Mouse (Mus musculus) gastrocnemius, adult 8-10 months (tissue): ENCODE measurements around the gene Fam155a. TPM values are rescaled to one million over a fixed set of nuclear protein-coding genes. Genes with fewer than 3 reads are reported as not detected.

ENCODE experiments used
- DNase-seq, 2 experiments: peaks; one replicate each; pipeline ENCODE4 v3.0.0; 2022; ENCODE audit warnings: low spot score in 2 of 2
- total RNA-seq, 4 experiments: library from RNA; stranded (reverse); gene quantifications; 2 replicates each; pipeline ENCODE4 v1.2.4; 2022

Fam155a gene
- total RNA-seq, 4 experiments from 2014 or later: 0.19 TPM; not detected in 3

DNA sequence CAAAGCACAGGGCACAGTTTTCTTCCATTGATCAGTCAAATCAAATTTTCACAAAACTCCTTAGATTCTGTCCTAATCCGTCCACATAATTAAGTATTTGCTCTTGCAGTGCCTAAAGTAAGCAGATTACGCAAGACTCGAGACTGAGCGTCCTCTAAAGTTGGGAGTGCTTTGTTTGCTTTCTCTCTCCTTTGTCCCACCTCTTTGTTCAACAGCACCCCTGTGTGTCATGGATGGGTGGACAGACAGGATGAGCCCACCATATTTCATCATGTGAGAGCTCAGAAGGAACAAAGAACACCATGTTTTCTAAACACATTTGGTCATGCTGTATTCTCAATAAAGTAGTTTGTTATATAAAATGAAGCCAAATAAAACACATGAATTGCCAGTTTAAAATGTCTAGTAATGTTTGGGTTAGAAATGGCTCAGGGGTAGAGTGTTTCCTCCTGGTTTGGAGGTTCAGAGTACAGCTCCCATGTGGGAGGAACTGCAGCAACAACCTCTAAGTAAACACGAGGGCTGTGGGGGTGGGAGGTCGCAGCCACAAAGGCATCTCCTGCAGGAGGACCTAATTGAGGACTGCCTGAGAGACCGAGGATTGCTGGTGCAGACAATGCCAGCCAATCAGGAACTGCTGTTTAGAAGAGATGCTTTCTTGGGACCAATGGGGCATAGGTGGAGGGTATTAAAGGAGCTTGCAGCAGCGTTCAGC, 482.8 kb downstream of the Fam155a start:
- DNase-seq: no peak

DNA sequence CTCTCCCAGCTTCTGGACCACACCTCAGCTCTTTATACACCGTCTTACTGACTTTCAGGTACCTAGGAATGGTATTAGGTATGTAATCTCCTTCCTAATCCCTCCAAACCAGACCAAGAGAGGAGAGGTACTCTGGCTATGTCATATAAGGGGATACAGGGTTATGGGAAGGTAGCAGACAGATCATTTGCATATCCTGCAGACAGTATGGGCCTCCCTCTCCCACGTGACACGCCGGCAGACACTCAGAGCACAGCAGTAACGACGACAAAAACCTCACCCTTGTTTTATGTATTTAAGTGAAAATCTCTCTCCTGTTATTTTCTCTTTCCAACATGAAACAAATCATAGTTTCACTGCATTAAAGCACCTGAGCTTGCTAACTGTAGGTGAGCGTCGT, 496.8 kb downstream of the Fam155a start:
- no peak for DNase-seq

DNA sequence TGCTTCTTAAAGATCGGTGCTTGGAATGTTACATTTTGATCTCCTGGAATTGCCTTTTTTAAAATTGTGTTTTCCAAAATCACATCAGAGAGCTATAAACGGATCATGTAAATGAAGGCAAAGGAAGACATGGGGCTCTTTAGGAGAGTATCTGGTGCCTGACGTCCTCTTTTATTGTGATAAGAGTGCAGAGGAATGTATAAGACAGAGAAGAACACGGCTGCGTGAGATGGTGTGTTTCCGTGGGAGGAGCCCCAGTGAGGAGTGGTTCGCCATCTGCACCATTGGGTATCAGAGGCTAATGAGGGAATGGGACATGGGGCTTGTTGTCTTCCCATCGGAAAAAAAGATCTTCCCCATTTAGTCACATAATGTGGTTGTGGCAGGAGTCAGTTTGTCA, 506.6 kb downstream of the Fam155a start:
- DNase-seq: no peak

DNA sequence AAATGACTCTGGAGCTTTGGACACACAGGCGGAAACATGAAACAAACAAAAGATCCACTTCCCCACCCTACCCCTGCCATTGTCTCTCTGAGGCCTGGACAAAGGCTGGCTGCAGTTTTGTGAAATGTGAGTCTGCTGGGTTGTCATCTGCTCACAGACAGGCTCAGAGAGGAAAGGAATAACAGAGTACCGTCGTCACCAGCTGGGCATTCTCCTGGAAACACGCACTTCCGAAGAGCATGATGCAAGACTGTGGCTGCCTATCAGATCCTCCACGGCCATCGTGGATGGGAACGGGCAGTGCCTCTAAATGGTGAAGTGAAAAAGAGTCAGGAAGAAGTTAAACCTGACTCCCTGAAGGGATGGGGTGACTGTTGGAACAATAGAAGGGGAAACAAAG, 509.4 kb downstream of the Fam155a start:
- DNase-seq: no peak

DNA sequence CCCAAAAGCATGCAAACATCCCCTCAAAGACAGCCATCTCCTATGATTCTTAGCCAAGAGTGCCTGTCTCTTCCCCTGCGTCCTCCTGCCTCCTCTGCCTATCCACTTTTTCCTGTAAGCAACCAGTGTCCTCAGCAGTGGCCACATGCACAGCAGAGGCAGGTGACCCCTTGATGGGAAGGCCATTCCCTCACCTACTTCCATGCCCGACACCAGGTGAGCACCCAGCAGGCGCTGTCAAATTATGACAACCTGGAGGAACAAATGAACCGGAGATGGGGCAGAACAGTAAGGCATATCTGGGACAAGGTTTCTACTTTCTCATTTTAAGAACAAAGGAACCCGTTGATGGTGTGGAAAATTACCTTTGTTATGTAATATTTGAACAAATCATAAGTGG, 515.6 kb downstream of the Fam155a start:
- DNase-seq: no peak

DNA sequence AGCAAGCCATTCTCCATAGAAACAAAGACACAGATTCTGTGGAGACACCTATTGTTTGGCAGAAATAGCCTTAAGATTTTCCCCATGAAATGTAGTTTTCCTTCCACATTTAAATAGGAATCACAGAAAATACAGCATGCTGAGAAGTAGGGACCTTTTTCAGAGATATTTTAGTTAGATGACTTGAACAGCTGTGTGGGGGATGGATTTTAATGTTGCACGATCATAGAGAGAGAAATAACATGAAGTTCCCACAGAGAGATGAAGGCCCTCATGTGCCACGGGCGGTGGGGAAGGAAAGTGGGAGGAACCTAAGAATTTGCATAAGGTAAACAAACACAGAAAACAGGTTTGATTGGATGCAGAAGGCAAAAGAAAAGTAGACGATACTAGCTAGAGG, 518.0 kb downstream of the Fam155a start:
- no peak for DNase-seq

DNA sequence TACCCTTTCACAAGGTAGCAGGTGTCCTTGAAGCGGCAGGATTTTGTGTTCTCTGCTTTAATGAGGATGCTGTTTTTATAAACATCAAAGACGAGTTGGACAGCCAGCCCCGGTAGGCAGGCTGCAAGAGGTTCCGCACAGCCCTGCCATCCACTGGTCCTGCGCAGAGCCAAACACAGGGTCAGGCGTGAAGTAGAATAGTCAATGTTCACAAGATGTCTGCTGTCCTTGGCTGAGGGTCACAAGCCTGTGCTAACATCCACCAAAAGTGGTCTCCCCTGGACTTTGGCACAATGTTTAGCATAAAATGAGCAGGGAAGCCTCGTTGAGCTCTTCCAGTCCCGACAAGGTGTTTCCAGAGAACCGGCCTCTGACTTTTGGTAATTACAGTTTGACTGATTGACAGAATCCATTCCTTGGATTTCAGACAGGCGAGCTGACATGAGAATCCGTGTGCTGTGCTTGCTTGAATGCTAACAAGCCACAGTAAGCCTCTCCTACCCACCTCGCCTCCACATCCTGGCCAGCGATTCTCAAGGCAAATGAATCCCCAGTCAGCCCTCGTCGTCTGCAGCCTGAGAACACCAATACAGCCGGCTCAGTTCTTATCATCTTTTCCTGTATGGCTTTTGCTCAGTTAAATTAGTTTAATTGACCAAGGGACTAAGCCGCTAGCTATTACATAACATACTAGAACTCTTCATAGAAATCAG, 522.7 kb downstream of the Fam155a start:
- DNase-seq: no peak

DNA sequence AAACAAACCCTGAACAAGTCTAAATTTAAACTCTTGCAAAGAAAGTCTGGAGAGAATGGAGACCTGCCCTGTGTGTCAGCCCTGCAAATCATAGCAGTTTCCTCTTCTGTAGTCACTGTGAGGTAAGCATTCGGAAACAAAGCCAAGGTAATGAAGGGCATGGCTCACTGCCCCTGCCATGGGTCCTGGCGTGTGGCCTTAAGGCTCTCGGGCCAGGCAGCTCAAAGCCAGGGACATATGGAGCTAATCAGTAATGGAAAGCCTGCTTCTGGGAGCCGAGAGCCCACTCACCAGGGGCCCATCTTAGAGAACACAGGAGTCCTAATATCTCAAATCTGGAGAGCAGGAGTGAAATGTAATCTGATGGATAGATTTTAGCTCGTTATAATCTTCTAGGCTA, 525.0 kb downstream of the Fam155a start:
- DNase-seq: no peak

DNA sequence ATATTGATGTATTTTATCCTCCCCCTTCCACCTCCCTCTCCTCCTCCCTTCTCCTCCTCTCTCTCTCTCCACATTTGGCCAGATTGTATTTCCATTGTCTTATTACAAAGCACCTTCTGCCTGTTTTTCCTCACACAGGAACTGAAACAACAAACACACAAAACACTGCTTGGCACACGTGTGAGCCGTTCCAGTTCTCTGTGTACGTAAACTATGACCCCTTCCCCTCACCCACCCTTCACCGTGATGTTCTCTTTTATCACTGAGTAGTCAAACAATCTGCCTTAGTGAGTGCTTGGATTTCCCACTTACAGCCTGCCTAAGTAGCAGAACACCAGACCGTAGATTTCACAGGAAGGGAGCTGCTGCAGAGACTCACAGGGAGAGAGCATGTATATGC, 530.0 kb downstream of the Fam155a start:
- DNase-seq: no peak

DNA sequence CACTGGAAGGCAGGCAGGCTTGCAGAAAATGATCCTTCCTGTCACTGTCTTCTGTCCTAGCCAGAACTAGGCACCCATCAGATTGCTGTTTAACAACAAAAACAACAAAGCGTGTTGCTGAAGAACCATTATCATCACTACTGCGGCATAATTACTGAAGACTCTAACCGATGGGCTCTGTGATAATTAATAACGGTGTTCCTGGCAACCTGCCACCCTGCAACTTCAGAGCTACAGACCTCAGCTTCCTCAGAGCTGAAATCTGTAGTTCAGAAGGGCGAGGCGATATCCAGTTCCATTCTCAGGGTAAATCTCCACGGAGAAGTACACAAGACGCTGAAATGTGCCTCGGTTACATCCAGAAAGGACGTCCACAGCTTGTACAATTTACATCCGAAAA, 531.2 kb downstream of the Fam155a start:
- no peak for DNase-seq

DNA sequence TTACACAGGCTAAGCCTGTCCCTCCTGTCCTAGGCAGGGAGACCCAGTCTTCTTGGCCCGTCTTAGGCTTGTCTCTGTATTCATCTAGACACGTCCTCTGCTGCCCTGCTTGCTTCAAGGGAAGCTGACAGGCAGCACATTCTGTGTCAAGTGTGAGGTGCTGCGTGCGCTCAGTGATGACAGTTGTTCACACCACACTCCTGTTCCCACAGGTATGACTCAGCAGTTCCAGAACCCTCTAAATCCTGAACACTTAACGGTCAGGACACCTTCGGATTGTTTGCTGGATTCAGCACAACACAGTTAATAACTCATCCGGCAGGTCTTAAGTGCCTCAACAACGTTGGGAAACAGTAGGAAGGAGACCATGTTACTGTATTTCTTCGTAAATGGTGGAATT, 532.0 kb downstream of the Fam155a start:
- no peak for DNase-seq

DNA sequence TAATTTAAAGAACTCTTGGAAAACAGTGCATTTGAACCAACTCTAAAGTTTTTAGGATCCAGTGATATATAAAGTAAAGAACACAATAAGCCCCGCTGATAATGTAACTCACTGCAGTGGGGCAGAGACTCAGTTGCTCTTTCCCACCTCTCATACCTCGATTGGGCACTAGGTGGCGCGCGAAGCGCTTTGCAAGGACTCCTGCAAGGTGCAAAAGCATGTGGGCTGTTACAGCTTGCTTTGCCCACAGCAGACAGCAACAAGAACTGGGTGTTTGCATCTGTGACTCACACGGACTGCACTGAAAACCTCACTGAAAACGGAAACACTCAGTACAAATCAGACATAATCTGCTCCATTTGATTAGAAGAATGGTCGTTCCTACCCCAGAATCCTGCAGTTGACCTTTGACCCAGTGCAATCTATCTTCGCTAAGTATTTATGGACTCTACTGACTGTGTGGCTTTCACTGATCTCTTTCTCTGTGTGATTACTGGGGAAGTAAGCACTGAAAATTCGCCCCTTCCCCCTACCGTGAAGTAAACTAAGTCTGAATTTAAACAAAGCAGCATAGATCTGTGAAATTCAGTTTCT, 537.5 kb downstream of the Fam155a start:
- peak; percentile 32 to 44 for DNase-seq

DNA sequence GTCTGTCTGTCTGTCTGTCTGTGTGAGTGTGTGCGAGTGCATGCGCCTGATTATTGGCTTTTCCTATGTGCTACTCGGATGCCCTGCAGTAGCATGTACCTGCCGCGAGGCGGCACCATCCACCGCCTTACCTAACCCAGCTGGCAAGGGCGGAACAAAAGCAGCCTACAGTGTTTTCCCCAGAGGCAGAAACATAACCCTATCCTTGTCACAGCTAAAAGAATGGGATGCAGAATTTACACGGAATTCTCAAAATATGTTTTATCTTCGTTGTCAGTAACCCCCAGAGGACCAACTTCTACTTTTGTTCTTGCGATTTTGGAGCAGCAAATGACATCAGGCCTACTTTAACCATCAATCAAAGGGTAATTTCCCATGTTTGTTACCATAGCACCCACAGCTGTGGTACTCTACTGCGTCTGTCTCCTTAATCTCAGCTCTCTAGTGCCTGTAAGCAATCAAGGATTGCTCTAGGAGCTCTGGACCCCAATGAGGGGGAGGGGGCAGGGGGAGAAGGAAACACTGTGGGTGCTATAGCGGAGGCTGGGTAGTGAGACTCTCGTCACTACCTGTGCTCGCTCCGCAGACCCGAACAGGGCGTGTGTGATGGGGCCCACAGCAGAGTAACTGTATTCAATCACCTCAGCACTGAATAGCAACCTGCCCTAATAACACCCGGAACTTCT, 543.0 kb downstream of the Fam155a start:
- DNase-seq: no peak

DNA sequence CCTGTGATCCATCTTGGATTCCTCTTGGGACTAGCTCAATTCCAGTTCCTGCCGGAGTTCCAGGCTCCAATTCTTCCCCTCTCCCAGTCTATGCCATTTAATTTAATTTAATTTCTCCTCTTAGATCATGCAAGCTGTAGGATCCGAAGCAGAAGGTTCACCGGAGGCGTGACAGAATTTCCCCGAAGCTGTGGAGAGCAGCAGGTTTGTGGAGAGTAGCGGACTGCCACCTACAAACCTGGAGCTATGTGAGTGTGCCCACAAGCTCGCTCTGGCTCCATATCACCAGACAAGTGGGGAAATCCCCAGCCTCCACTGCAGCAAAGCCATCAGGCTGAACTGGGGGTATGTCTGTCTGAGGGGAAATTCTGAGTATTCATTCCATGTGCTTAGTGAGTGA, 544.2 kb downstream of the Fam155a start:
- DNase-seq: no peak

DNA sequence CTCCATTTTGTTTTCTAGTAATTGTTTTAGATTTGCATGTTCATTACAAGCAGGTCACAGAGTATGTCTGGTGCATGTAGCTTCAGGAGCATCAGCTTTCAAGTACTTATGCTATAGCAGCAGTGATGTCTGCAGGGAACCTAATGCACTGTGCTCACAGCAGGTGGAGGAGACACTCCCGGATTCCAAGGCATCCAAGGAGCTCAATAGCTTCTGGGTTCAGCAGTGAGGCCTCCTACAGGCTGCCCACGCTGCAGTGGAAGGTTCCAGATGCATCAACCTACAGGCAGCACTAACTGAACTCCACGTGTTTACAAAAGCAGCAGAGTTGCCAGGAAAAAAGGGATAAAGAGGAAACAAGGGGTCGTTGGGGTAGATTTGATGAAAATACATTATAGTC, 559.2 kb downstream of the Fam155a start:
- no peak for DNase-seq

DNA sequence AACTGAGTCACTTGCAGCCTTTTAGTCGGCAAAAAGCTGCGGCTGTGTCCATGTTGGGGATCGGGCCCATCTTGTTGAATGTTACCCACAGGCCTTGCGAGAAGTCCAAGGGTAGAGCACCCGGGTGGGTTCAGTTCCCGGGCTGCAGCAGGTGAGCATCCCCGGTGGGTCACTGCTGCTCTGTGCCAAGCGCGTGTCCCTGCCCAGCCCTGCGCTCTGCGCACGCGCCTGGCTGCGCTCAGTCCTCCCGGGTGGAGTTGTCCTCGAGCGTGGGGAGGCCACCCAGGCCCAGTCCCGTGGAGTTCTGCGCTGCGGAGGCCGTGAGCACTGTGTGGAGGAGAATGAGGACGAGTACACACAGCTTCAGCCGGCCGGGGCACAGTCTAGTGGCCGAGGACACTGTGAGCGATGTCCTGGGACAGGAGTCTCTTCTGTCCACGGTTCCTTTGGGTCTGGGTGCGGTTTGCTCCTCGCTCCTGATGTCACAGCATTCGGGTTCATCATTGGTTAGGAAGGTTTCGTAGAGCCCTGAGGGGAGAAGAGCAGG, 563.4 kb downstream of the Fam155a start:
- no peak for DNase-seq

DNA sequence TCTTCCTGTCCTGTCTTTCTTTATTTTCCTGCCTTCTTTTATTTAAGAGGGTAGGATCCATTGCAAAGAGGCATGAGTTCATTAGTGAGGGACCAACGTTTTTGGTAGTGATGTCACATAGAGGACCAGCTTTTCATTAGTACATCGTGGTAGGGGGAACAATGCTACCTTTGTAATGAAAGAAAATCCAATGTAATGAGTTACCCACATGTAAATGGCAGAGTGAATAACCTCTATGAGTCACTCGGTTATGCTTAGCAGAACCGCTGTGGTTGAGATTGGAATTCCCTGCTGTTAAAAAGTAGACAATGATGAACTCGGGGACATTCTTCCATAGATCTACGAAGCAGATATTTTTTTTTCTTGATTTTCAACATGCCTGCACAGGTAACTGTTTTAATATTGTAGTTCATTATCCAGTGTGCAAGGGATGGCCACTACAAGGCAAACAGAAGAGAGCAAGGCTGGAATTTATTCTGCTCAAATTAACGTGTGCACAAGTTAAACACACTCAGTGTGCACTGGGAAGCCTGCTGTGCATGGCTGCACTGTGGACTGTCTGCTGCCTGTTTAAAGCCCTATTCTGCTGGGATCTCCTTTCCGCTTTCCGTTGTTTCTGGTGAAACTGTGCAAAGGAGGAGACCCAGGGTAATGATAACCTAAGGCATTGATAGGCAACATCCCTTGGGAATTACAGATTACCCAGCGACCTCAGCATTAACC, 566.5 kb downstream of the Fam155a start:
- no peak for DNase-seq

DNA sequence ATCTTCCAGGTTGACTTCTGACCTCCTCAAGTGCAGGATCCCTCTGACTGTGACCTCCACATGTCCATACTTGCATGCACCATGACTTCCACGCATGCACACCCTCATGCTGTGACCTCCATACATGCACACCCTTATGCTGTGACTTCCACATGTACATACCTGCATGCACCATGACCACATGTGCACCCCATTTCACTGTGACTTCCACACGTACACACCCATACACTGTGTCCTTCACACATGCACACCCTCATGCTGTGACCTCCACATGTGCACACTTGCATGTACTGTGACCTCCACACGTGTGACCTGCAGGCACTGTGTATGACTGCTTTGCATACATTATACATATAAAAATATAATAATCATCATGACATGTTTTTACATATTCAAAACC, 570.9 kb downstream of the Fam155a start:
- no peak for DNase-seq

DNA sequence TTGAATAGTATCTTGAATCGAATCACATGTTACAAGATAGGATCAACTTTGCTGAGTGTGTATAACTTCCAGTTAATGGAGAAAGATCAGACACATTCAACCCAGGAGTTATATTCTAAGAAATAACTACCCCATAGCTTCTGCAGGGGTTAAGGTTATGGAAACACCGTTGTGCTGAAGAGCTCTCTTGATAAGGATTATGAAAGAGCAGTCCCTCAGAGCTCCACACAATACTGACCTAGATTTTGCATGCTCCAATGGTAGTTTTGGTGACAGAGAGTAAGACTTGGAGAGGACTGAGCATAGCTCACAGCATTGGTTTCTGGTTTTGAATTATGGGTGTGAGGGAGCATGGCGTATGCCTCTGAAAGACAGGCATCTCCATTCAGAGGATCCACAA, 579.3 kb downstream of the Fam155a start:
- DNase-seq: no peak

DNA sequence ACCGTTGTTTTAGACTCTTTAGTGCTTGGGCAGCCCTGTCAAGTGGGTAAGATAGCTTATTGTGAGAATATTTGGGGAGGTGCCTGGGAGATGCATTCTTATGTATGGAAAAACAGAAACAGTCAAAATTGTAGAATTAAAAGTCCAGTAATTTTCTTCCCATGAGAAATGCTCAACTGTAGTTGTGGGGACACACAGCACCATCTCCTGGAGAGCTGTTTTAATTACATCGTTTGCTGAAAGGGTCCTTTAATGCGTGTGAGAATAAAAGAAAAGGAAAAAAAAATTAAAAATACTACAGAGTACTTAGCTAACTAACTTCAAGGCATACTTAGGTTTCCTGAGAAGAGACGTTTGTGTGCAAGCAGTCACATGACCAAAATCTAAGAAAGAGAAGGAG, 582.3 kb downstream of the Fam155a start:
- DNase-seq: no peak

DNA sequence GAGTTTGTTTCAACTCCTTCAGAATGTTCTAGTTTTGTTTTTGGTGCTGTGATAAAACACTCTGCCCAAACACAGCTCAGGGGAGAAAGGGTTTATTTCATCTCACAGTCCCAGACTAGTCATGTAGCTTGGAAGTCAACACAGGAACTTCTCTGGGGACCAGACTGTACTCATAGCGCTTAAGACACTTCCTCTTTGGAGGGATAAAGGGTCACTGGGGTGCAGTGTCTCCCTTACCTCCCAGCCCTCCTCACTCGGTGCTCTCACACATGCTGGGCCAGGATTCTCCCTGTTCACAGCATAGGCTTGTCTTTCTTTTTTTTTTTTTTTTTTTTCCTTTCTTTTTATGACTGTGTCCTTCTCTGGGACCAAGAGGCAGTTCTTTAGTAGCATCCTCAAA, 585.8 kb downstream of the Fam155a start:
- no peak for DNase-seq
